Mouse (Mus musculus) stomach, postnatal 0 days (tissue): Measurements from ENCODE around the gene Hmgcl. TPM values are rescaled to one million over a fixed set of nuclear protein-coding genes. Genes with fewer than 3 reads are reported as not detected.

Experiments
- ATAC-seq: fragments of 200-750 bp; cut with Nextera tagmentation; 2 replicates; pipeline ENCODE4 v1.8.0; 2017; ENCODE audit not compliant: low FRiP score, low TSS enrichment
- DNase-seq: peaks from one replicate; pipeline ENCODE4 v3.0.0-alpha.2; 2016; ENCODE audit warnings: low spot score
- H3K27ac ChIP-seq: fragments of 300-500 bp; sonication (generic); replicated peaks from 2 replicates; pipeline ENCODE4 v1.5.1; 2014; ENCODE audit warnings: mild to moderate bottlenecking, control low read depth
- H3K27me3 ChIP-seq: fragments of 300-500 bp; sonication (generic); 2 replicates; pipeline ENCODE4 v1.6.1; 2014; ENCODE audit warnings: low read length; ENCODE audit not compliant: control insufficient read depth, insufficient read depth
- H3K36me3 ChIP-seq: fragments of 300-500 bp; sonication (generic); 2 replicates; pipeline ENCODE4 v1.6.1; 2014; ENCODE audit warnings: low read length, mixed read lengths; ENCODE audit not compliant: control insufficient read depth, insufficient read depth
- H3K4me1 ChIP-seq: fragments of 300-500 bp; sonication (generic); replicated peaks from 2 replicates; pipeline ENCODE4 v1.6.1; 2014; ENCODE audit warnings: antibody characterized with exemption; ENCODE audit not compliant: control insufficient read depth, insufficient read depth
- H3K4me2 ChIP-seq: fragments of 300-500 bp; sonication (generic); replicated peaks from 2 replicates; pipeline ENCODE4 v1.6.1; 2014; ENCODE audit warnings: low read depth, mild to moderate bottlenecking, control low read depth, moderate library complexity
- H3K4me3 ChIP-seq: fragments of 300-500 bp; sonication (generic); 2 replicates; pipeline ENCODE4 v1.5.1; 2014; ENCODE audit warnings: low read depth, low read length, control low read depth
- H3K9ac ChIP-seq: fragments of 300-500 bp; sonication (generic); 2 replicates; pipeline ENCODE4 v1.6.1; 2014; ENCODE audit warnings: mild to moderate bottlenecking, low read length, control low read depth, mixed read lengths
- H3K9me3 ChIP-seq: fragments of 300-500 bp; sonication (generic); 2 replicates; pipeline ENCODE4 v1.6.1; 2016; ENCODE audit warnings: low read length; ENCODE audit not compliant: control insufficient read depth
- CTCF ChIP-seq: IDR thresholded peaks from 2 replicates; pipeline ENCODE4 v1.5.1; 2016; ENCODE audit warnings: antibody characterized with exemption, low read depth, mild to moderate bottlenecking, moderate library complexity
- EP300 ChIP-seq: optimal IDR thresholded peaks from 2 replicates; pipeline ENCODE3; 2016; ENCODE audit warnings: antibody characterized with exemption
- WGBS: fragments of 180-500 bp; shearing (Covaris S2); extraction: QIAGEN DNeasy Blood & Tissue Kit; methylation state at CpG from one replicate; pipeline ENCODE4 v1.1.7; 2014; 5-methylcytosine and 5-hydroxymethylcytosine counted together
- polyA plus RNA-seq: library from polyadenylated mRNA; unstranded; fragments of >200 nt; fragmentation: Nextera tagmentation; extraction: Ambion mirVana; gene quantifications from 2 replicates; pipeline ENCODE4 v1.2.1, GENCODE M21; 2015

Gene Hmgcl
- 154 and 163 TPM in 2 replicates for polyA plus RNA-seq

- Histone ChIP-seq H3K4me1 (0 out of 2 replicates have a peak, but pooled peaks cover 2% of the 10 kb centered on the region), H3K9me3 (no peaks in the 10 kb centered on the region), H3K4me3 (peak within 1 kb of the TSS; percentile 82), H3K27me3 (no peaks in the 10 kb centered on the region), H3K36me3 (no peaks in the 10 kb centered on the region), H3K4me2 (peak within 1 kb of the TSS; percentile 80), H3K9ac (peak within 1 kb of the TSS; percentile 91), H3K27ac (peak within 1 kb of the TSS; percentile 88)
- 0% methylated on average over 22 of the region's 23 CpGs for WGBS
- TF ChIP-seq CTCF, result no peak
- no peak for TF ChIP-seq EP300
- ATAC-seq, result peak; percentile 83
- DNase-seq, result peak; percentile 97
Measured at GRCm38 (mm10) chr4:135946278-135946658, at the start of gene Hmgcl. Gene Hmgcl, plus strand, starts transcription at chr4:135946448.

- H3K4me1 ChIP-seq, result no peaks in the 10 kb centered on the region
- ATAC-seq (peak; percentile 82), DNase-seq (peak; percentile 57)
- no peaks in the 10 kb centered on the region for H3K27me3 ChIP-seq
- H3K27ac ChIP-seq, result no peak overlapping the region
- WGBS, result 56% methylated on average over 9 of the region's 9 CpGs
- H3K36me3 ChIP-seq, result no peaks in the 10 kb centered on the region
- no peaks in the 10 kb centered on the region for H3K9me3 ChIP-seq
- no peak overlapping the region for H3K4me2 ChIP-seq
- no peak for TF ChIP-seq CTCF
- TF ChIP-seq EP300, result no peak
- no peak overlapping the region for H3K9ac ChIP-seq
- H3K4me3 ChIP-seq, result no peak overlapping the region
Measured at GRCm38 (mm10) chr4:135898380-135899049, 47.7 kb upstream of the Hmgcl start.

GRCm38 (mm10) chr4:135899050-135899448 lies 47.2 kb upstream of the Hmgcl start:
- no peak overlapping the region for H3K9ac ChIP-seq
- H3K4me2 ChIP-seq, result no peak overlapping the region
- no peaks in the 10 kb centered on the region for H3K9me3 ChIP-seq
- H3K27ac ChIP-seq, result no peak overlapping the region
- DNase-seq, result no peak
- no peaks in the 10 kb centered on the region for H3K36me3 ChIP-seq
- TF ChIP-seq EP300, result no peak
- TF ChIP-seq CTCF, result no peak
- ATAC-seq, result peak; percentile 38; the same call in 1 of the 2 replicates
- H3K4me3 ChIP-seq, result no peak overlapping the region
- H3K27me3 ChIP-seq, result no peaks in the 10 kb centered on the region
- WGBS, result 76% methylated on average over 7 of the region's 7 CpGs
- H3K4me1 ChIP-seq, result no peaks in the 10 kb centered on the region

- WGBS, result 76% methylated on average over 5 of the region's 5 CpGs
- H3K9me3 ChIP-seq, result no peaks in the 10 kb centered on the region
Measured at GRCm38 (mm10) chr4:135900008-135900407, 46.2 kb upstream of the Hmgcl start.

GRCm38 (mm10) chr4:135902606-135903242 lies 43.5 kb upstream of the Hmgcl start:
- DNase-seq, result no peak
- Histone ChIP-seq H3K4me3 (no peak overlapping the region), H3K4me2 (no peak overlapping the region), H3K9ac (no peak overlapping the region), H3K27me3 (no peaks in the 10 kb centered on the region), H3K36me3 (no peaks in the 10 kb centered on the region), H3K4me1 (no peaks in the 10 kb centered on the region), H3K27ac (no peak overlapping the region), H3K9me3 (no peaks in the 10 kb centered on the region)
- TF ChIP-seq EP300 (no peak), CTCF (no peak)
- no peak for ATAC-seq
- 84% methylated on average over 4 of the region's 4 CpGs for WGBS

More at GRCm38 (mm10) chr4:135900008-135900407, 46.2 kb upstream of the Hmgcl start:
- Histone ChIP-seq H3K9ac (no peak overlapping the region), H3K4me2 (no peak overlapping the region), H3K4me1 (no peaks in the 10 kb centered on the region), H3K27ac (no peak overlapping the region), H3K4me3 (no peak overlapping the region), H3K27me3 (no peaks in the 10 kb centered on the region), H3K36me3 (no peaks in the 10 kb centered on the region)
- TF ChIP-seq EP300 (no peak), CTCF (no peak)
- no peak for ATAC-seq
- no peak for DNase-seq

GRCm38 (mm10) chr4:135904810-135905209 lies 41.4 kb upstream of the Hmgcl start:
- no peak for ATAC-seq
- no peaks in the 10 kb centered on the region for H3K4me1 ChIP-seq
- H3K9me3 ChIP-seq, result no peaks in the 10 kb centered on the region

More at GRCm38 (mm10) chr4:135904810-135905209, 41.4 kb upstream of the Hmgcl start:
- no peak for DNase-seq
- H3K36me3 ChIP-seq, result no peaks in the 10 kb centered on the region
- H3K27me3 ChIP-seq, result no peaks in the 10 kb centered on the region
- no peak overlapping the region for H3K27ac ChIP-seq
- H3K4me2 ChIP-seq, result no peak overlapping the region
- no peak overlapping the region for H3K4me3 ChIP-seq
- 39% methylated on average over 1 of the region's 1 CpGs for WGBS
- TF ChIP-seq EP300 (no peak), CTCF (no peak)
- H3K9ac ChIP-seq, result no peak overlapping the region
